ENCODE assay signal across 35 mouse cellular contexts in the genomic region with DNA sequence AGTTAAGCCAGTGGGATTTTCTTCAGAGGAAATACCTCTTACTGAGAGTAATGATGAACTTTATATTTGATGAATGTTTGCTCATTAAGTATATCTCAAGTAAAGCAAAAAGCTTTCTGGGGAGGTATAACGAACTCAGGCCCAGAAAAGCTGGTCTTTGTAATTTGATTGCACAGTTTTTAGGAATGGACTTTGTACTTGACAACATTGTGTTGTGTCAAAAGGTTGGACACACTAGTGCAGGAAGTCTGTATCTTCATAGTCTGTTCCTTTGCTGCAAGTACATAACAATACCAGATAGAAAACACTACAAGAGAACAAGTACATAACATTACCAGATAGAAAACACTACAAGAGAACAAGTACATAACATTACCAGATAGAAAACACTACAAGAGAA.
"Had no signal": no experiment of that assay in that cellular context is flagged by ENCODE, and none has a peak within 500 bp of the region (broad histone marks: within the 10 kb centered on the region; RNA-seq: fewer than 3 reads in every experiment).

No protein-coding gene starts in this region.

- ATAC-seq: hindbrain, embryonic 16.5 days; hindbrain, postnatal 0 days; inflammation-experienced regulatory T-cells, adult 6 months; intestine, embryonic 15.5 days; intestine, embryonic 16.5 days; intestine, postnatal 0 days had no signal

- H3K9ac ChIP-seq: heart, embryonic 12.5 days; heart, embryonic 13.5 days; heart, embryonic 15.5 days; hindbrain, embryonic 12.5 days; hindbrain, embryonic 13.5 days; hindbrain, embryonic 14.5 days; hindbrain, embryonic 15.5 days; intestine, embryonic 15.5 days; kidney, embryonic 15.5 days had no signal

- H3K4me1 ChIP-seq: heart, embryonic 10.5 days; heart, embryonic 12.5 days; hindbrain, embryonic 10.5 days; hindbrain, embryonic 12.5 days; intestine, embryonic 15.5 days; kidney, embryonic 15.5 days had no signal

- H3K27ac ChIP-seq: heart, embryonic 10.5 days; heart, embryonic 13.5 days; heart, embryonic 15.5 days; hindbrain, embryonic 10.5 days; hindbrain, embryonic 12.5 days; hindbrain, embryonic 13.5 days; hindbrain, embryonic 14.5 days; hindbrain, embryonic 15.5 days; hindbrain, postnatal 0 days; intestine, embryonic 15.5 days; kidney, embryonic 15.5 days; kidney, postnatal 0 days; layer of hippocampus, adult 2 months had no signal

- H3K27me3 ChIP-seq: heart, embryonic 12.5 days; heart, embryonic 13.5 days; heart, embryonic 15.5 days; hindbrain, embryonic 12.5 days; hindbrain, embryonic 13.5 days; hindbrain, embryonic 15.5 days; intestine, embryonic 15.5 days; kidney, embryonic 15.5 days had no signal

- H3K4me2 ChIP-seq: heart, embryonic 11.5 days; heart, embryonic 12.5 days; heart, embryonic 13.5 days; heart, embryonic 15.5 days; hindbrain, embryonic 12.5 days; hindbrain, embryonic 13.5 days; hindbrain, embryonic 14.5 days; hindbrain, embryonic 15.5 days; intestine, embryonic 15.5 days; kidney, embryonic 15.5 days had no signal

- DNase-seq: heart, postnatal 10 days; heart, postnatal 14 days; heart, postnatal 36 days; heart, postnatal 4 days; kidney, adult 11 months; kidney, adult 18-20 months; kidney, adult 2 months; kidney, adult 8-10 months; kidney, adult 9 months; kidney, postnatal 10 days; kidney, postnatal 14 days; kidney, postnatal 25 days; kidney, postnatal 36 days; kidney, postnatal 4 days; layer of hippocampus, adult 9-11 months; layer of hippocampus, postnatal 36 days had no signal

- H3K36me3 ChIP-seq: heart, embryonic 15.5 days; hindbrain, embryonic 10.5 days; hindbrain, embryonic 12.5 days; hindbrain, embryonic 13.5 days; hindbrain, embryonic 15.5 days; intestine, embryonic 15.5 days; kidney, embryonic 15.5 days had no signal

- H3K9me3 ChIP-seq: heart, embryonic 15.5 days; hindbrain, embryonic 12.5 days; hindbrain, embryonic 15.5 days; intestine, embryonic 15.5 days; kidney, embryonic 15.5 days had no signal

- H3K4me3 ChIP-seq: heart, embryonic 10.5 days; heart, embryonic 12.5 days; heart, embryonic 13.5 days; heart, embryonic 15.5 days; hindbrain, embryonic 10.5 days; hindbrain, embryonic 12.5 days; hindbrain, embryonic 13.5 days; hindbrain, embryonic 15.5 days; intestine, embryonic 15.5 days; kidney, embryonic 15.5 days; layer of hippocampus, adult 2 months had no signal
